Mouse (Mus musculus): ENCODE data around the gene Ssh1. TPM values are rescaled to one million over a fixed set of nuclear protein-coding genes. Genes with fewer than 3 reads are reported as not detected.

Ssh1 gene
- polyA plus RNA-seq, 1 experiment from 2014 or later: 16.5 TPM

GRCm38 (mm10) chr5:113907786-113908567, 85.7 kb downstream of the Ssh1 start:
- peak overlapping the region; percentile 93 for H3K4me3 ChIP-seq (ENCODE audit: low read depth, low read length)
- H3K4me1 ChIP-seq (ENCODE audit: control insufficient read depth, insufficient read depth, low read length): peaks cover 26% of the 10 kb centered on the region
- H3K9ac ChIP-seq (ENCODE audit: low read depth, low read length): peak overlapping the region; percentile 88
- H3K27ac ChIP-seq (replicated peaks; ENCODE audit: low read depth, low read length): peak overlapping the region; percentile 91
- 1% methylated on average over 36 of the region's 69 CpGs for WGBS
- H3K9me3 ChIP-seq (ENCODE audit: control insufficient read depth, low read length): no peaks in the 10 kb centered on the region
- H3K36me3 ChIP-seq (ENCODE audit: control insufficient read depth, insufficient read depth, low read length): no peaks in the 10 kb centered on the region
- no peaks in the 10 kb centered on the region for H3K27me3 ChIP-seq (replicated peaks; ENCODE audit: control insufficient read depth, insufficient read depth, low read length)
- ATAC-seq (ENCODE audit: low read depth) (peak; percentile 51), DNase-seq (ENCODE audit: low spot score) (peak; percentile 66)
- peak overlapping the region; percentile 79 for H3K4me2 ChIP-seq (ENCODE audit: low read depth, low read length)

GRCm38 (mm10) chr5:113906958-113907735, 86.5 kb downstream of the Ssh1 start:
- Histone ChIP-seq H3K27ac (replicated peaks; ENCODE audit: low read depth, low read length) (peak overlapping the region; percentile 91), H3K9me3 (ENCODE audit: control insufficient read depth, low read length) (no peaks in the 10 kb centered on the region), H3K4me2 (ENCODE audit: low read depth, low read length) (peak overlapping the region; percentile 79), H3K4me1 (ENCODE audit: control insufficient read depth, insufficient read depth, low read length) (peaks cover 26% of the 10 kb centered on the region), H3K4me3 (ENCODE audit: low read depth, low read length) (peak overlapping the region; percentile 93), H3K9ac (ENCODE audit: low read depth, low read length) (peak overlapping the region; percentile 88), H3K27me3 (replicated peaks; ENCODE audit: control insufficient read depth, insufficient read depth, low read length) (no peaks in the 10 kb centered on the region), H3K36me3 (ENCODE audit: control insufficient read depth, insufficient read depth, low read length) (no peaks in the 10 kb centered on the region)
- 17% methylated on average over 17 of the region's 17 CpGs for WGBS
- ATAC-seq (ENCODE audit: low read depth) (no peak), DNase-seq (ENCODE audit: low spot score) (peak; percentile 60)

- Histone ChIP-seq H3K4me3 (ENCODE audit: low read depth, low read length) (no peak overlapping the region), H3K9me3 (ENCODE audit: control insufficient read depth, low read length) (no peaks in the 10 kb centered on the region), H3K4me2 (ENCODE audit: low read depth, low read length) (no peak overlapping the region), H3K9ac (ENCODE audit: low read depth, low read length) (no peak overlapping the region), H3K27me3 (replicated peaks; ENCODE audit: control insufficient read depth, insufficient read depth, low read length) (no peaks in the 10 kb centered on the region), H3K4me1 (ENCODE audit: control insufficient read depth, insufficient read depth, low read length) (peaks cover 35% of the 10 kb centered on the region), H3K36me3 (ENCODE audit: control insufficient read depth, insufficient read depth, low read length) (no peaks in the 10 kb centered on the region), H3K27ac (replicated peaks; ENCODE audit: low read depth, low read length) (0 out of 2 replicates have a peak overlapping the region, but pooled peaks have one; percentile 28)
- DNase-seq (ENCODE audit: low spot score): no peak
- 27% methylated on average over 4 of the region's 4 CpGs for WGBS
- no peak for ATAC-seq (ENCODE audit: low read depth)
These were observed 88.7 kb downstream of the Ssh1 start for GRCm38 (mm10) chr5:113904987-113905386.

- ATAC-seq (ENCODE audit: low read depth) (no peak), DNase-seq (ENCODE audit: low spot score) (no peak)
- H3K27me3 ChIP-seq (replicated peaks; ENCODE audit: control insufficient read depth, insufficient read depth, low read length): no peaks in the 10 kb centered on the region
- no peaks in the 10 kb centered on the region for H3K36me3 ChIP-seq (ENCODE audit: control insufficient read depth, insufficient read depth, low read length)
- H3K4me2 ChIP-seq (ENCODE audit: low read depth, low read length): no peak overlapping the region
- WGBS: 65% methylated on average over 5 of the region's 5 CpGs
- H3K4me1 ChIP-seq (ENCODE audit: control insufficient read depth, insufficient read depth, low read length): peaks cover 35% of the 10 kb centered on the region
- H3K4me3 ChIP-seq (ENCODE audit: low read depth, low read length): no peak overlapping the region
- no peak overlapping the region for H3K9ac ChIP-seq (ENCODE audit: low read depth, low read length)
- no peaks in the 10 kb centered on the region for H3K9me3 ChIP-seq (ENCODE audit: control insufficient read depth, low read length)
- no peak overlapping the region for H3K27ac ChIP-seq (replicated peaks; ENCODE audit: low read depth, low read length)
These were observed 90.7 kb downstream of the Ssh1 start for GRCm38 (mm10) chr5:113902983-113903382.

DNA sequence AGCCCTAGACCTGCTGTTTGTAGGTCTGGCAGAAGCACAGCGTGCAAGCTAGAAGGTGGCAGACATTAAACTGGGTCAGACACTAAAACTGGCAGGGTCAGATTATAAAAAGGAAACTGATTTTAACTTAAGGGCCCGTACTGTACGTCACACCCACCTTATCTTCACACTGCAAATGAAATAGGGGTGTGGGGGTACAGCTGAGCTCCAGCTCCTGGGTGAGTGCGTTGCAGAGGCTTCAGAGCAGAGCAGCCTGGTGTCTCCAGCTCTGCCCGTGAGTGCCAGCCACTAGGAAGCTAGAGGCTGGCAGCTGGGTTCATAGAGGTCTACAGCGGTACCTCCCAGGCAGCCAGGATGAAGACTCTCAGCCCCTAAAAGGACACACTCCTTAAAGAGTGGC, 91.7 kb downstream of the Ssh1 start:
- H3K4me2 ChIP-seq (ENCODE audit: low read depth, low read length): no peak overlapping the region
- H3K27ac ChIP-seq (replicated peaks; ENCODE audit: low read depth, low read length): no peak overlapping the region
- H3K9me3 ChIP-seq (ENCODE audit: control insufficient read depth, low read length): no peaks in the 10 kb centered on the region
- WGBS: 81% methylated on average over 6 of the region's 6 CpGs
- no peaks in the 10 kb centered on the region for H3K36me3 ChIP-seq (ENCODE audit: control insufficient read depth, insufficient read depth, low read length)
- ATAC-seq (ENCODE audit: low read depth): no peak
- no peaks in the 10 kb centered on the region for H3K27me3 ChIP-seq (replicated peaks; ENCODE audit: control insufficient read depth, insufficient read depth, low read length)
- no peak for DNase-seq (ENCODE audit: low spot score)
- no peak overlapping the region for H3K9ac ChIP-seq (ENCODE audit: low read depth, low read length)
- H3K4me3 ChIP-seq (ENCODE audit: low read depth, low read length): no peak overlapping the region
- H3K4me1 ChIP-seq (ENCODE audit: control insufficient read depth, insufficient read depth, low read length): peaks cover 31% of the 10 kb centered on the region

DNA sequence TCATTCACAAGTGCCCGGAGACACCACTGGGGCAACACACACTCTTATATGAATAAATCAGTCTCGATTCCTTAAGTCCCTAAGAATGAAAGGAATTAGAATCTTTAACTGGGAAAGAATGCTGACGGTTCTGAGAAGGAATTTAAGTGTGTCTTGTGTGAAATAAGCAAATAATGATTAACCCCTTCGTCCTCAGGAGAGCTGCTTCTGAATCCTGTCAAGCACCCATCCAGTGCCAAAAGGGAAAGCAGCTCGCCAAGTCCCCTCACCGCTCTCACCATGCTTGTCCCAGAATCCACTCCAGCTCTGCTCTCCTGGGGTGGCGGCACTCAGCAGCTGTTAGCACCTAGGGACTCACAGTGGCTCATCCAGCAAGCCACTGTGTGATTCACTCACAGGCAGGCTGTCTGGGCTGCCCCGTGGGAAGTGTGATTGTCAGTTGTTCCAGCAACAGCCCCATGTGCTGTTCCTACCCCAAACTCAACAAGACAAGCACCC, 92.6 kb downstream of the Ssh1 start:
- DNase-seq (ENCODE audit: low spot score): peak; percentile 61
- Histone ChIP-seq H3K4me2 (ENCODE audit: low read depth, low read length) (0 out of 2 replicates have a peak overlapping the region, but pooled peaks have one; percentile 12), H3K27me3 (replicated peaks; ENCODE audit: control insufficient read depth, insufficient read depth, low read length) (no peaks in the 10 kb centered on the region), H3K27ac (replicated peaks; ENCODE audit: low read depth, low read length) (no peak overlapping the region), H3K4me1 (ENCODE audit: control insufficient read depth, insufficient read depth, low read length) (peaks cover 23% of the 10 kb centered on the region), H3K36me3 (ENCODE audit: control insufficient read depth, insufficient read depth, low read length) (no peaks in the 10 kb centered on the region), H3K9me3 (ENCODE audit: control insufficient read depth, low read length) (no peaks in the 10 kb centered on the region), H3K4me3 (ENCODE audit: low read depth, low read length) (no peak overlapping the region), H3K9ac (ENCODE audit: low read depth, low read length) (peak overlapping the region; percentile 34; the same call in 1 of the 2 replicates)
- ATAC-seq (ENCODE audit: low read depth): peak; percentile 44
- 45% methylated on average over 8 of the region's 8 CpGs for WGBS

- Histone ChIP-seq H3K27me3 (replicated peaks; ENCODE audit: control insufficient read depth, insufficient read depth, low read length) (no peaks in the 10 kb centered on the region), H3K4me2 (ENCODE audit: low read depth, low read length) (no peak overlapping the region), H3K9me3 (ENCODE audit: control insufficient read depth, low read length) (no peaks in the 10 kb centered on the region), H3K9ac (ENCODE audit: low read depth, low read length) (no peak overlapping the region), H3K4me3 (ENCODE audit: low read depth, low read length) (no peak overlapping the region), H3K4me1 (ENCODE audit: control insufficient read depth, insufficient read depth, low read length) (peaks cover 9% of the 10 kb centered on the region), H3K36me3 (ENCODE audit: control insufficient read depth, insufficient read depth, low read length) (no peaks in the 10 kb centered on the region), H3K27ac (replicated peaks; ENCODE audit: low read depth, low read length) (no peak overlapping the region)
- ATAC-seq (ENCODE audit: low read depth): no peak
- WGBS: 86% methylated on average over 12 of the region's 12 CpGs
- no peak for DNase-seq (ENCODE audit: low spot score)
These were observed 94.2 kb downstream of the Ssh1 start for GRCm38 (mm10) chr5:113899543-113899942.

DNA sequence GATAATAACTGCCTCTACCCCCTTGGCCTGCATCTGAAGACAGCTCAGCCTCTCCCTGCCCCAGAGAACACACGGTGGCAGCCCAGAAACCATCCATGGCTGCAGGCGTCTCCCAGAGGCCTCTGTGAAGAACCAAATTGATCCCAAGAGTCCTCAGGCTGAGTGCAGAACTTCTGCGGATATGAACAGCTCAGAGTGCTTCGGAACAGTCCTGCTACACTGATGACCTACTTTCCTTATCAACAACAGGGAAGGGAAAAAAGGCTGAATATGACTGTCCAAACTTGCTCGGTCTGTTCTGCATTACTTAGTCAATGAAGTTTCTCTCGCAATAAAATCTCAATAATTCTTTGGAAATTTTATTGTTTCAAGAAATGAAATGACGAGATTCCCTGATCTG, 101.7 kb downstream of the Ssh1 start:
- Histone ChIP-seq H3K9ac (ENCODE audit: low read depth, low read length) (no peak overlapping the region), H3K27me3 (replicated peaks; ENCODE audit: control insufficient read depth, insufficient read depth, low read length) (no peaks in the 10 kb centered on the region), H3K36me3 (ENCODE audit: control insufficient read depth, insufficient read depth, low read length) (no peaks in the 10 kb centered on the region), H3K4me1 (ENCODE audit: control insufficient read depth, insufficient read depth, low read length) (peaks cover 12% of the 10 kb centered on the region; the same call in 1 of the 2 replicates), H3K27ac (replicated peaks; ENCODE audit: low read depth, low read length) (no peak overlapping the region), H3K4me2 (ENCODE audit: low read depth, low read length) (no peak overlapping the region), H3K9me3 (ENCODE audit: control insufficient read depth, low read length) (no peaks in the 10 kb centered on the region), H3K4me3 (ENCODE audit: low read depth, low read length) (no peak overlapping the region)
- DNase-seq (ENCODE audit: low spot score) (no peak), ATAC-seq (ENCODE audit: low read depth) (no peak)
- 76% methylated on average over 7 of the region's 7 CpGs for WGBS

Measured in embryonic facial prominence, embryonic 14.5 days (tissue).